Mouse (Mus musculus) liver, embryonic 14.5 days (tissue): ENCODE results near the gene Slc26a8.

Source experiments
- CTCF ChIP-seq: IDR thresholded peaks from 2 replicates; pipeline ENCODE4 v1.5.1; 2016; ENCODE audit warnings: antibody characterized with exemption, low read depth, control low read depth
- EP300 ChIP-seq: IDR thresholded peaks from 2 replicates; pipeline ENCODE4 v1.6.1; 2016; ENCODE audit warnings: antibody characterized with exemption, low read depth

DNA sequence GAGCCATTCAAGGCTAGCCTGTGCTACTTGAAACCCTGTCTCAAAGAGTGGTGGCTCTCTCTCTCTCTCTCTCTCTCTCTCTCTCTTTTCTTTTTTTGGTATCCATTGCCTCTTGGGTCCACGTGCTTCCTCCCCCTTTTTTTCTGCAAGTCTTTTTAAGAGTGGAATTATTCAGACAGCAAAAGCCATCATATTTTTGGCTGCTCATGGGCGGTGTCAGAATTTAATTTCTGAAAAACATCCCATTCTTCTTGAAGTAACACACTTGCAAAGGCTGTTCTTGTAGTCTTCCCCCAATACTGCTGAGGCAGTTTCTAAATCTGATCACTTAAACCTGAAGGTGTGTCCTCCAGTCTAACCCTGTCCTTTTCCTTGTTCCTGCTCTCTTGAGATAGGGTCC lies 63.1 kb downstream of the Slc26a8 start:
- TF ChIP-seq CTCF (no peak), EP300 (no peak)
